Mouse (Mus musculus): ENCODE results near the gene Stk40.

GRCm38 (mm10) chr4:126163685-126164084, 59.9 kb downstream of the Stk40 start:
- TF ChIP-seq POLR2A (IDR thresholded peaks at IDR 0.05; ENCODE audit: insufficient read depth, low read depth, low read length) (no peak), CTCF (IDR thresholded peaks at IDR 0.05; ENCODE audit: insufficient read depth, low read depth, low read length) (no peak)

Measured in olfactory bulb, adult 2 months (tissue).